Mouse (Mus musculus): ENCODE results near the gene Arhgef12.
"Not testable (repeated sequence)": the region's sequence is repeated elsewhere in the genome, so short reads cannot be mapped to it uniquely, and the experiment has no call there.

Gene Arhgef12

DNA sequence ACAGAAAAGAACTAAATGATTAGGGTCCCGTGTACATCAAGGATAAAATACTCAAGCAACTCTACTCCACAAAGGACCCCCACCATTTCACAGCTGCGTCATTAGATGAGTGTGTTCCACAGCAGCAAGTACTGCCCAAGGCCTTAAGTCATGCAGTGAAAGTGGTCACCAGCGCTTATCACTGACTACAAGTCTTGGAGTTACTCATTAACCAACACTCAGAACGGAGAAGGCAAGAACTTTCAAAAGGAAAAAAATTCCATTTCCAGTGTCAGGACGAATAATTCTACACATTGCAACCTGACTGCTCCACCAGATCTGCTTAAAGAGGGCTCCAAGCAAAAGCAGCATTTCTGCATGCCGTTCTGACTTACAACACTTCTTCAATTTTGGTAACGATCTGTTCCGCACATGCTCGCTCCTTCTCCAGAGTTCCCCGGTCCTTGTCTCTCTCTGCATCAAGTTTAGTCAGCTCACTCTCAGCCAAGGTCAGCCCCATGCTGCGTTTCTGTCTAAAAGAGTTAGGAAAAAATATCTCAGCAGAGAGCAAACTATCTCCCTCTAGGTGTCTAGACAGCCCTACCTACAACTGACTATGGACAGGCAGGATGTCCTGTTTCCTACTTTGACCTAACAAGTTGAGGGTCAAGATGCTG, 106.3 kb downstream of the Arhgef12 start:
- no peak for DNase-seq (ENCODE audit: low spot score)

DNA sequence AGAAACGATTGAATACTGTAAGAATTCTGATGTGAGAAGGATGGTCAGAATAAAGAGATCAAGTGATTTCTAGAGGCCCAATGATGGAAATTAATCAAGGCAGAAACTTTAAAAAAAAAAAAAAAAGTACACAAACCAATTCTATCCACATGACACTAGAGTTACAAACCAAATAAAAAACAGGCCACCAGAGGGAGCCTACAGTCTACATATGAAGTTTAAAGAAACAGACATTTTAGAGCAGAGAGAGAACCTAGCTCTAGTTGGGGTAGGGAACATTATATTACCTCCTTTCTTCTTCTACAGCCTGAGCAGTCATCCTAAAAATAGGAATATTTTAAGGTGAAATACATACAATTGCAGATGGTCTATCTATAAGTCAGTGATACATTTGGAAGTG, 107.0 kb downstream of the Arhgef12 start:
- DNase-seq (ENCODE audit: low spot score) = no peak

GRCm38 (mm10) chr9:42997526-42997925, 109.5 kb downstream of the Arhgef12 start:
- no peak for DNase-seq (ENCODE audit: low spot score)

DNA sequence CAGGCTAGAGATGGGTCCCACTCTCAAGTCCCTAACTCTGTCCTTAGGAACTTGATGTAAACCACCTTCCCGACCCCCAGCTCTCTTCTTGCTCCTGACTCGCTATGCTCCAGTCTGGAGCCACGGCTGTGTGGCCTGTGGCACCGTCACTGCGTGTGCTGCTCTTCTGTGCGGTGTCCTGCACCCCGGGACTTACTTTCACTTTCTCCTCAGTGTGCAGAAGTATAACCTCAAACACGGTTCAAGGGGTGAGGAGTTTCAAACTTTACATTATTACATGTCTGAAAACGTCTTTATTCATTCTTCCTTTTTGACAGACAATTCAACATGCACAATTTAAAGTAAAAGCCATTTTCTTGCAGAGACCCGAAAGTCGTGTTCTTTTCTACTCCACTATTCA, 111.7 kb downstream of the Arhgef12 start:
- DNase-seq (ENCODE audit: low spot score) = no peak

DNA sequence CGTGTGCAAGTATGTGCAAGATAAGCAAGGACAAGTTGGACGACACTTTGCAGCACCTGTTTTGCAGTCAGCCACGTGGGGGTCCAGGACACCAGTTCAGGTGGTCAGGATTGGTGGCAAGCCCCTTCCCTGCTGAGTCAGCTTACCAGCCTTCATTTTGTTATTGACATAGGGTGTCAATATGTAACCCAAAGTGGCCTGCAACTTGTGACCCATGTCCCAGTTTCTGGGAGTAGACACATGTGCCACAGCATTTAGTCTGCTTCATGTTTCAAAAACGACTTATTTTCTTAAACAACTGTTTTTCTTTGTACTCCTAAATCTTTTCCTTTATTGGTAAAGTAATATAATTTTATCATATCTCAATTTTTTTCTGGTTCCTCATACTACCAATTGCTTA, 112.3 kb downstream of the Arhgef12 start:
- DNase-seq (ENCODE audit: low spot score) = no peak

GRCm38 (mm10) chr9:42993659-42994058, 113.4 kb downstream of the Arhgef12 start:
- DNase-seq (ENCODE audit: low spot score) = no peak

DNA sequence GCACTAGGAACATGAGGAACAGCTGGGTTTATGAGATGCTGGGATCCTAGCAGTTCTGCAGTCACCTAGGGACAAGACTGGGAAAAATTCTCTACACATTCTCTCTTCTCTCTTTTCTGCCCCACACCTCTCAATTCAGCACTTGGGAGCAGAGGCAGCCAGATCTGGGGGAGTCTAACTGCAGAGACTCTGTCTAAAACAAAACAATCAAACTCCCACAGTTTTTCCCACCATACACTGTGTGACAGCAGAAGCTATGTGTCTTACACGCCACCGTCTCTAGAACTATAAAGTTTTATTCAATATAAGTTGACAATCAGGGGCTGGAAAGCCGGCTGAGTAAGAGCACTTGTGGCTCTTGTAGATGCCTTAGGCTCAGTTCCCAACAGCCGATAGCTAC, 119.1 kb downstream of the Arhgef12 start:
- DNase-seq (ENCODE audit: low spot score) = no peak

DNA sequence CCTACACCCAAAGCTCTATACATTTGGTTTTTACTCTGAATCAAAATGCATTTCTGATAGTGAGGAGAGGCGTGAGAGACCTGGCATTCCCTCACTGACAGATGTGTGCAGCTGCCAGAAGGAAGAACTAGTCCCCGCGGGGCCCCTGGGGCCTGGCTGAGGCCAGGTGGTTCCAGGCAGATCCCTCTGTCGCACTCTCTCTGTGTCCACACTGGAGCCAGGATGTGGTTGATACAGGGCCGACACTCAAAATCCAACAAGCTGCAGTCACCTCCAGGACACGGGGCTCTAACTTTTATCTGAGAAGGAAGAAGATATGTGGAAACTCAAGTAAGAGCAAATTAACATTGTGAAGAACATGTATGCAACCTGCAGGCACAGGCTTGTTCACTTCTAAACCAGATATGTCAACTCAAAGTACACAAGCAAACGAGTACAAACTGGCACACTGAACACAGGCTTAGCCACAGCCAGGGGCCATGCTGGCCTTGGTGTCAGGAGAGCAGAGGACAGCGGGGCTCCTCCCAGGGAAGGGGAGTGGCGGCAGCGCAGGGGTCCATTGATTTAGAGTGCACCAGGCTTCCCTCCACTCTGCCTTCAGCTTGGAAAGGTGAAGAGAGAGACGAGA, 138.0 kb downstream of the Arhgef12 start:
- DNase-seq (ENCODE audit: low spot score) = no peak

DNA sequence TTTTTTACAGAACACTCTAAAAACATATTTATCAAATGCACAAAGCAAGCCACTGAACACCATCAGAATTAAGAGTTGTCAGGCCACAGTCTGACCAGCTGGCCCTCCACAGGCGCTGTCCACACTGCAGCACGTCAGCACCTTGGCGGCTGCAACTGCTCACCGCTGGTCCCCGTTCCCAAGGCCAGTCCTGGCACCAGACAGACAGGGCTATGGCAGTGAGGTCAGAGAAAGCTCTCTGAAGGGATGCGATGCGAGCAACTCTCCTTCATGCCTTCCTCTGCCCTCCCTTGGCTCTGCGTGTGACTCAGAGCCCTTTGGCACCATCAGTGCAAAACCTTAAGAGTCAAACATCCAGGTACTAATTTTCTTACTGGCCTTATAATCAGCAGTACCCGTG, 139.3 kb downstream of the Arhgef12 start:
- DNase-seq (ENCODE audit: low spot score) = no peak

DNA sequence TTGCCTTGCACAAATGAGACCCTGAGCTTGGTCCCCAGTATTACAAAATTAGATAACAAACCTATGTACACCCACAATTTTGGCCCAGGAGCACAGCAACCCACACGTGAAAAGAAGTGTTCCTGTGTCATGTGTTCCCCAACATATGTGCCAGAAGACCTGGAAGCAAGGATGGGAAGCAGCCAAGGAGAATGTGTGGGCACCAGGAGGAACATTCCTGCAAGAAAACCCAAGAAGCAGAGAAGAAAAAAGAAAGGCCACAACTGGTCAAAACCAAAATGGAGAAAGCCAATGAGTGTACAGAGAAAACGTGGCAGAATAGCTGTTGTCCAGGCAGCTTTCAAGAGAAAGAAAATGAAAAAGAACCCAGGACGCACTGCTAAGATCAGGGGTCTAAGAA, 142.2 kb downstream of the Arhgef12 start:
- DNase-seq (ENCODE audit: low spot score) = not testable (repeated sequence)

GRCm38 (mm10) chr9:42964366-42964765, 142.7 kb downstream of the Arhgef12 start:
- no peak for DNase-seq (ENCODE audit: low spot score)

DNA sequence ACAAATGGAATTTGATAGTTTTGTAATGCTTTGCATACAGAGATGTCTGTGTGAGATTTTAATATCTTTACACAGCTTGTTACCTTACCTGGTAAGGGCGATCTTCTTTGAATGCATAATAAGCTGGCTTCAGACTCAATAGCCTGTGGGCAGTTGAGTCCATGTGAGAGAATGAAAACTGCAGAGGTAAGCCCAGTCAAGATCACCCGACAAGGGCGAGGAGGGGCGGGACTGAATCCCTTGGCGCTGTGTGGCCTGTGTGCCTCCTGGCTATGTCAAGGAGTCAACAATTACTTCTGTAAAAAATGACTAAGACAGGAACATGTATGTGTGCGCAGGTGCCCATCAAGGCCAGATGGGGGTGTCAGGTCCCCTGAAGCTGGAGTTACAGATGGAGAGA, 144.5 kb downstream of the Arhgef12 start:
- DNase-seq (ENCODE audit: low spot score) = no peak

GRCm38 (mm10) chr9:42958401-42958800, 148.6 kb downstream of the Arhgef12 start:
- no peak for DNase-seq (ENCODE audit: low spot score)

DNA sequence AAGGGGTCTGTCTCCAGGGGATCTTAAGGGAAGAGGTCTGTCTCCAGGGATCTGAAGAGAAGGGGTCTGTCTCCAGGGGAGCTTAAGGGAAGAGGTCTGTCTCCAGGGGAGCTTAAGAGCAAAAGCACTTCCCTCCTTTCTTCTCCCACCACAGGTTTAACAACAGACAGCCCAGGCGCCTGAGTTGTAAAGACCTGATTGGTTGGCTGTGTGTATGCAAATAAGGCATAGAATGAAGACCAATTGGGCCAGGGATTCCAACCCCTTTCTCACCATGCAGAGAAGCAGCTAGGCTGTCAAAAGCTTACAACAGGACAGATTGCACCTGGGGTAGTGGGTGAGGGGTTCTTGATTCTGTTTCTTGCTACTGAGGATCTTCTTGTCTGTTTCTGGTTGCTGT, 158.7 kb downstream of the Arhgef12 start:
- no peak for DNase-seq (ENCODE audit: low spot score)

DNA sequence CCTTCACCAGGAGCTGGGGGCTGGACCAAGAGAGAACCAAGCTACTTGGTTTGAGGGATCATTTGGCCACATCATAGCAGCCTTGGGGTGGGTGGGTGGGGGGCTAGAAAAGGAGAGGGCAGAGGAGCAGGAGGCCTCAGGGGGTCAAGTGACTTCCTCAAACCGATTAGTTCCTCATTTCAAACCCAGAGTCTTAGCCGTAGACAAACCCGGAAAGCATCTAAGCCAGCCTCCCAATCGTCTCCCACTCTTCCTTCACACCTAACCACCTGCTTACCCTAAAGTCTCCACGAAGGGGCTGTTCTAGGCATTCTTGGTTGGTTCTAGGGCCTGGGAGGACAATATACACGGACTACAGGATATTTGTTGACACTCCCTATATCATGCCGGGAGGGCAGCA, 161.9 kb downstream of the Arhgef12 start:
- no peak for DNase-seq (ENCODE audit: low spot score)

GRCm38 (mm10) chr9:42944536-42945006, 162.5 kb downstream of the Arhgef12 start:
- DNase-seq (ENCODE audit: low spot score) = peak; percentile 71

DNA sequence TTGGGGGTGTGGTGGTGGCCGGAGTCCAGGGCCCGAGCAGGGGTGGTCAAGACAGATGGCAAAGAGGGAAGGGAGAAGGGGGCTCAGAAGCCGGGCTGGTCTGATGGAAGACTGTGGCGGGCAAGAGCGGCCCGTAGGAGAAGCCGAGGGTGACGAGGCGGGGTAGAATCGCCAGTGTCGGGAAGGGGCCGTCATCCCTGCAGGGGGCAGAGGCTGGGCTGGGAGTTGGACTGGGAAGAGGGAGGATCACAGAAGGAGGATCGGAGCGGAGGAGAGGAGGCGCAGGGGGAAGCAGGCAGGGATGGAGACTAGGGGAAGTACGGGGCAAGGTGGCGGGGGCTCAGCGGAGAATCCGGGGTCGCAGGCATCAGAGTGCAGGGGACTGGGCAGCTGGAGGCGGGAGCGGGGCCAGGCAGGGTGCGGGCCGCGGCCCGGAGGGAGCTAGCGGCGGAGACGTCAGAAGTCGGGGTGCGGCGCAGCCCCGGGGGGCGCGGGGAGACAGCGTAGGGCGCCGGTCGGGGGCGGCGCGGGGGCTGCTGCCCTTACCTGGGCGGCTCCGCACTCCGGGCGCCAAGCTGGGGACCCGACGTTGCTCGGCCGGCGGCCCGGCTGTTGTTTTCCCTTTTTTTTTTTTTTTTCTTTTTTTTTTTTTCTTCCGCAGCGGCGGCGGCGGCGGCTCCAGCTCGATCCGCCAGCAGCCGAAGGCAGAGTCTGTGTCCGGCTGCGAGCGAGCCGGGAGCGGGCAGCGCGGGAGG, 163.1 kb downstream of the Arhgef12 start, which contains the start of gene Grik4:
Gene Grik4, minus strand, starts transcription at position 713 of the 755 bp plus-strand sequence.
- DNase-seq (ENCODE audit: low spot score) = no peak

DNA sequence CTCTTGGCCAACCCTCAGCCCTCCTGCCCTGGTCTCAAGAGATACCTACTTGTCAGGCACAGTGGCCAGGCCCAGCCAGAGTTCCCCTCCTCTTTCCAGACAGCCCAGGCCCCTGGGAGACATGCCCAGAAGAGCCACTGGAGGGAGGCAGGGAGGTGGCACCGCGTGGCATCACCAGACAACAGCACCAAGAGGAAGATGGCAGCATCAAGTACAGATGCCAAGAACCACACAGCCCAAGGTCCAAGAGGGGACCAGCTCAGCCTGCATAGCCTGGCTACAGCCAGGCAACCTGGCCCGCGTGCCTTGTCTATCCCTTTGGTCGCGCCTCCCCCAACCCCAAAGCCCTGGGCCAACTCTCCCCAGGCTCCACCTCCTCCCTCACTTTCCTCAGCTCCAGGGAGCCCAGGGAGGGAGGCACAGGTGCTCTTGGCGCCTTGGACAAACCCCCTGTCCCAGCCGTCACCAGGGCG, 163.9 kb downstream of the Arhgef12 start:
- no peak for DNase-seq (ENCODE audit: low spot score)

GRCm38 (mm10) chr9:42942148-42942547, 164.9 kb downstream of the Arhgef12 start:
- no peak for DNase-seq (ENCODE audit: low spot score)

DNA sequence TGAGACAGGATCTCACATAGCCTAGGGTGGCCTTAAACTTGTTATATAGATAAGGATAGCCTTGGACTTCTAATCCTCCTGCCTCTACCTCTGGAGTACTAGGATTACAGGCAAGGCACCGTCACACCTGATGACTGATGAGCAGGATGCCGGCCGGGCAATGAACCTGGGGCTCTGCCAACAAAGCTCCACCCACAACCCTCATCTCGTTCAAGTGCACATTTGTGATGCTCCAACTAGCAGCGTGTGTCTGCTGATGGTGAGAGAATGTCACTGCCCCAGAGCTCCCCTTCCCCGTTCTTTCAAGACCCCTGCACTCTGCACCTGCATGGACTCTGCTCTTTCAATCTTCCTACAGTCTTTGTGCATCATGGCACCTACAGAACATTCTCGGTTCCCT, 174.9 kb downstream of the Arhgef12 start:
- no peak for DNase-seq (ENCODE audit: low spot score)

DNA sequence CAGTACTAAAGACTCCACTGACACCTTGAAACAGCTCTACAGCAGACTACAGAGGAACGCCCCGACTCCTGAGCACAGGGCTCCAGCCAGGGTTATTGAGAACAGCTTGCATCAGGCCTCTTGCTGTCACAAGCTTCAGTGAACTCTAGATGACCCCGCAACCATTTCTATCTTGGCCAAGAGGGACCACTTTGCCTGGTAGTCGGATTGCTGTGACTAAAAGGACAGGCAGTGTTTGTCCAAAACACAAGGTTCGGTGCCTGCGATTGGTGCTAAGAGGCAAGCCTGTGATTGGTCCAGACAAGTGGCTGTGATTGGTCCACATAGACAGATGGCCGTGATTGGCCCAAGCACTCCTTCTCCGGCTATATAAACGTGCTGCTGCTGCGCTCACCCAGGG, 179.5 kb downstream of the Arhgef12 start:
- DNase-seq (ENCODE audit: low spot score) = no peak

- no peak for DNase-seq (ENCODE audit: low spot score)
Measured at GRCm38 (mm10) chr9:42926564-42926963, 180.5 kb downstream of the Arhgef12 start.

- no peak for DNase-seq (ENCODE audit: low spot score)
Measured at GRCm38 (mm10) chr9:42921830-42922229, 185.2 kb downstream of the Arhgef12 start.

Data from ovary, adult 18-20 months (tissue).